Mouse (Mus musculus) spleen, postnatal 36 days (tissue): ENCODE measurements around the gene Gm6096.
"Not testable (repeated sequence)": the region's sequence is repeated elsewhere in the genome, so short reads cannot be mapped to it uniquely, and the experiment has no call there.

ENCODE experiments used
- DNase-seq, 2 experiments: peaks; one replicate each; pipeline ENCODE4 v3.0.0; 2022; ENCODE audit warnings: low spot score in 2 of 2, mixed read lengths in 1 of 2

Gene Gm6096

DNA sequence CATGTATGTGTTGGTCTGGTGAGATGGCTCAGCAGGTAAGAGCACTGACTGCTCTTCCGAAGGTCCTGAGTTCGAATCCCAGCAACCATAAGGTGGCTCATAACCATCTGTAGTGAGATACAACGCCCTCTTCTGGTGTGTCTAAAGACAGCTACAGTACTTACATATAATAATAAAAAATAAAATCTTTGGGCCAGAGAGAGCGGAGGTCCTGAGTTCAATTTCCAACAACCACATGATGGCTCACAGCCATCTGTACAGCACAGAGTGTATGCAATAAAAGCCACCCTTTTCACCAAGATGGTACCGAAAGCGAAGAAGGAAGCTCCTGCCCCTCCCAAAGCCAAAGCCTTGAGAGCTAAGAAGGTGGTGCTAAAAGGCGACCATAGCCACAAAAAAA, at the start of gene Gm6096:
Gm6096 (plus strand) TSS at position 301 of the 400 bp plus-strand sequence.
- DNase-seq = no peak

GRCm38 (mm10) chr7:34202147-34202546, 48.7 kb upstream of the Gm6096 start:
- not testable (repeated sequence) for DNase-seq

DNA sequence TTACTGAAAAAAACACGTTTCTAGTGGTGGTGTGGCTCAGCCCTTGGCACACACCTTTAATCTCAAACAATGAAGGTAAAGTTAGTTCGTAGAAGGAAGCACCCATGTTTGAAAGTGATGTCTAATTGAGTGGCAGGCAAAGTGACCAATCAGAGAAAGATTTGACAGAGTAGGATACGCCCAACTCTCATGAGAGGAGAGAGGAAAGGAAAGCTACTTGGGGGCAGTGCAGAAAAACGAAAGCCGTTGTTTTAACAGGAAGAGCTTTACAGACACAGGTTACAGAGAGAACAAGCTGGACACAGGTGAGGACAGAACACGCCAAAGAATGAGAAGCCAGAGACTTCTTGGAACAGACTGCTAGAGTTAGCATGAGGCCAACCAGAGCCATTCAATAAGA, 44.5 kb upstream of the Gm6096 start:
- DNase-seq = no peak

- DNase-seq = no peak
These were observed 42.7 kb upstream of the Gm6096 start for GRCm38 (mm10) chr7:34208027-34208745.

DNA sequence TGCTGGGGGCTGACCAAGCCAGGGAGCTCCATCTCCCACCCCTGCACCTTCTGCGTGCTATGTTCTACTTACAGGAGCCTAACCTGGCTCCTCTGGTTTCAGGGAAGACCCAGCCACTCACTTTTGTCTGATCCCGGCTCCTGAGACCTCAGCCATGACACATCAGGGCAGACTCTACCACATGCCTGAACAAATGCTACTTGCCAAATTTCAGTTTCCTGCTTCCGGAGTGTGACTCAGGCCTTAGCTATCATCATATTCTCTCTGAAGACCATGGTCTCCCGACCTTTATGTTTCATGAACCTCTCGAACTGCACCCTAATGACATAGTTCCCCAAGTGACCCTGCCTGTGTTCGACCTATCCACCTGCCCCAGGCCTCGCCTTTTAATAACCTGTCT, 37.6 kb upstream of the Gm6096 start:
- no peak for DNase-seq

DNA sequence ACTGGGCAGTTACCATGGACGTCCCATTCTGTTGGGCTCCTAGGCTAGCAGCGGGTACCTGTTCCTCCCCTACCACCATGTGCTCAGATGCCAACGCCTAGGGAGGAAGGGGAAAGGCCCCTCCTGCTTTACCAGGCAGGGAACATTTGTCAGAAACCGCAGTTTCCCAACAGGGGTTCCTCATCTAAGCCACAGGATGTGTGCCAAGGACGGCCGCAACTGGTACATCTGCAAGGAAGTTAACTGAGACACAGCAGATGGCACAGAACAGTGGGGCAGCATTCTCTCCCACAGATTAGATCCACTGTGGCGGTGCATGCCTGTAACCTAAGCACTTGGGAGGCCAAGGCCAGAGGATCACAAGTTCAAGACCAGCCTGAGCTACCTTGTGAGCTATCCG, 36.2 kb upstream of the Gm6096 start:
- peak in 1 of 2 experiments; percentile 39 for DNase-seq

DNA sequence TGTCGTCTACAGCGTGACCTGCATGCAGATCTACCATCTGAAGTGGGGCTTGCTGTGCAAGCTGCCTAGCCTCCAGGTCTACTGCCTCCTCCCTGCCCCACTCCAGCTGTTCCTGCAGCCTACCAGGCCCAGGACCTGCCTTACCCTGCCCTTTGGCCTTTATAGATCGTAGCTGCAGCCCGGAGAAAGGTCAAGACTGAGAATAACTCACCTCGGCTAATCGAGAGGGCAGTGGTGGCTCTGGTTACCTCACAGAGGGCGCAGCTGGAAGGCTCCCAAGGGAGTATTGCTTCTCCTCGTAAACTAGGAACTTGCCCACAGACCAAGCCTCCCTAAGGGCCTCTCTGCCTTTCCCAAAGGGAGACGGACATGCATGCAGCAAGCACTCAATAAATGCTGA, 35.4 kb upstream of the Gm6096 start:
- DNase-seq = no peak

DNA sequence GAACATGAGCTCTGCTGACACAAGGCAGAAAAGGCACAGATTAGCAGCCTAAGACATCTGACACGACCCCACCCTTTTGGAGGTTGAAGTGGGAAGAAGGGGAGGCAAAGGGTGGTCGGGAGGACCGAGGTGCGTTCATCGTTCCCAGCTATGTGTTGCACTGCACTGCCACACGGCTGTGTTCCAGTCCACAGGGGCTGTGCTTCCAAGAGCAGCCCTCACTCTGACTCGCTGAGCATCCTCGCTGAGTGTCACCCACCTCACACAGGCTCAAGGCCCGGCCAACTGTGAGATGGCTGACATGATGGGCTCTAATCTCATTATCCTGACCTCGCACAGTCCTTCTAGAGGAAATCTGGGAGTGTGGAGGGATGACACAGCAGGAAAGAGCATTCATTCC, 34.4 kb upstream of the Gm6096 start:
- no peak for DNase-seq

- DNase-seq = no peak
These were observed 32.3 kb upstream of the Gm6096 start for GRCm38 (mm10) chr7:34218496-34218895.

DNA sequence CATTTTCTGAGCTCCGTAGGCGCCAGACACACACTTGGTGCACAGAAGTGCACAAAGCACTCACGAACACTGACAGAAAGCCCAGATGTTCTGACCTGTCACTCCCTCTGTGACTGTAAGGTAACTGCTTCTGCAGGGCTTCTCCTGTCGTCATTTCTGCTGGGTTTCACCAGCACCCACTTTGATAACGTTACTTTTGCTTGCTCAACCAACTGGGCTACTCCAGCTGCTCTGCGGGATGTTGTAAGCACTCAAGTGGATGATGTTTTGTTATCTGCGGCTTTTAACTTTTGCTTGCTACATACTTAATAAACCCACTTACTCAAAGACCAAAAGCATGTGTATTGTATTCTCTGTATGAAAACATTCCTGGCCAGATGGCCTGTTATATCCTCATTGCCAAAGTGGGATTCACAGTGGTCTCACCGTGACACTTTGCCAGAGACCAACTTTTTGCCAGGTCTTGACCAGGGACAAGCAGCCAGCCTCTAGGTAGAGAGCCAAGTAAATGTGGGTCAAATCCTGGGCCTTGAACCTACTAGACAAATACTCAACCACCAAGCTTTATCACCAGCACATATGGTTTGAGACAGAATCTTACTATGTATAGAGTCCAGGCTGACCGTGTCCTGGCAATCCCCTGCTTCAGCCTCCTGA, 29.1 kb upstream of the Gm6096 start:
- no peak for DNase-seq

DNA sequence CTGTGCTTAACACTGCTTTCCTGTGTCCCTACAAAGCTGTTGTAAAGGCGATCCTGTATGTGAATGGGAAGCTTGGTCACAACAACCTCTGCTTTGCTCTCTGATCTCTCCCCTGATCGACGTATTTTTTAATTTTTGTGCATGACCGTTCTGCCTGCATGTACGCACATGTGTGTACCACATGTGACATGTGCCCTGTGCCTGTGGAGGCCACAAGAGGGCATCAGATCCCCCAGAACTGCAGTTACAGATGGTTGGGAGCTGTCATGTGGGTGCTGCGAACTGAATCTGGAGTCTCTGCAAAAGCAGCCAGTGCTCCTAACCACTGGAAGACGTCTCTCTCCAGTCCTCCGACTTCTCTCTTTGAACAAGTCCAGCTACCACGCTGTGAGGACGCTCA, 28.5 kb upstream of the Gm6096 start:
- no peak for DNase-seq

DNA sequence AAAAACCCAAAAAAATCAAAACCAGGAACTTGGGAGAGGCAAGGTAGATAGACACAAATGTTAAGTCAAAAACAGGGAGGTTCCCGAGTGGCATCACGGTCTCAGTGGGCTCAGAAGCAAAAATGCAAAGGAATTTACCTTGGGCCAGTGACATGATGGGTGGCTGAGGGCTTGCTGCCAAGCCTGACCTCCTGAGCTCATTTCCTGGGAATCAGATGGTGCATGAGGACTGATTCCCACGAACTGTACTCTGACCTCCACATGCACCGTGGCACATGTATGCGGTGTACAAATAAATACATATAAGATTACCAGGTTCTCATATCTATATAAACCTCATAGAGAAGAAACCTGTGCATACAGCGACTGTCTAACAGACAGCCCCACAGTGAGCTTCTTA, 26.5 kb upstream of the Gm6096 start:
- no peak for DNase-seq

- DNase-seq = no peak
These were observed 24.8 kb upstream of the Gm6096 start for GRCm38 (mm10) chr7:34226086-34226485.

- no peak for DNase-seq
These were observed 24.0 kb upstream of the Gm6096 start for GRCm38 (mm10) chr7:34226846-34227245.

- no peak for DNase-seq
These were observed 22.2 kb upstream of the Gm6096 start for GRCm38 (mm10) chr7:34228641-34229040.

DNA sequence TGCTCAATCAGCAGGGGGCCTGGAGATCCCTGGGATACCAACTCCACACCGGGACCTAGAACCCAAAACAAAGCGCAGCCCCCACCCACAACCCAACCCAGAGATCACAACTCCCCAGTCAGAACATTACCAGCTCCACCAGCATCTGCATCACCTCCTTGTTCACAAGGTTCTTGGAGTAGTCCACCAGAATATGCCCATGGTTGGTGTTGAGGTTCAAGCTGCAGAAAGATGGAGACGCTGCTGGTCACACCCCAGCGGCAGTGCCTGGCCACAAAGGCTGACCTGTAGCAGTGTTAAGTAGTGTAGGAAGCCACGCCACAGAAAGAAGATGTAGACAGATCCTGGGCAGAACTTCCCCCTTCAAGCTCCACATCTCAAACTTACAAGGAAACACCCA, 21.7 kb upstream of the Gm6096 start:
- no peak for DNase-seq

DNA sequence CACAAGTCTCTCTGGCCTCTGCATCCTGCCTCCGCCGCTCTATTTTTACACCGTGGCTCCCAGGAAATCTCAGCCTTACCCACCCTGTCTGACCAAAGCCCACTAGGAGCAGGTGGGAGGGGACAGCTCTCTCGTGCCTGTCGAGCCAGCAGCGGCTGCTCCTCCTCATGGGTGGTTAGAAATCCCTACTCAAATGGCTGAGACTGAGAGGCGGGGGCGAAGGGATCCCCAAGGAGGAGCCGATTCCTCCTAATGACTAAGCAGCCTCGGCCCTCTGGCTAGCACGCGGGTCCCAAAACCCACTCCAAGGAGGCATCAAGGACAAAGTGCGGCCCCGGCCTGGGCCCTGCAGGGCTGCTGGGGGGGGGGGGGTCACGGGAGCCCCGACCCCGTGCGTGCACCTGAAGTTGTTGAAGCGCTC, 21.1 kb upstream of the Gm6096 start:
- peak; percentile 19 to 24 for DNase-seq

GRCm38 (mm10) chr7:34230116-34230515, 20.7 kb upstream of the Gm6096 start, which contains the start of gene Gpi1:
Gene Gpi1 (minus strand): TSS chr7:34230336.
- peak; percentile 81 to 83 for DNase-seq

GRCm38 (mm10) chr7:34232785-34233725, 17.8 kb upstream of the Gm6096 start:
- no peak for DNase-seq

GRCm38 (mm10) chr7:34233909-34234609, 16.8 kb upstream of the Gm6096 start:
- DNase-seq = peak; percentile 98
